Mouse (Mus musculus) liver, adult 2 months (tissue): ENCODE data around the gene Olfr45.

Experiments used
- CTCF ChIP-seq: fragments of 200-500 bp; IDR thresholded peaks from 2 replicates; pipeline ENCODE4 v1.5.1; 2011; ENCODE audit warnings: low read depth, low read length, control low read depth
- POLR2A ChIP-seq: fragments of 200-500 bp; IDR thresholded peaks from 2 replicates; pipeline ENCODE4 v1.6.1; 2011; ENCODE audit warnings: low read length, control low read depth; ENCODE audit not compliant: insufficient read depth; ENCODE audit errors: extremely low read depth

DNA sequence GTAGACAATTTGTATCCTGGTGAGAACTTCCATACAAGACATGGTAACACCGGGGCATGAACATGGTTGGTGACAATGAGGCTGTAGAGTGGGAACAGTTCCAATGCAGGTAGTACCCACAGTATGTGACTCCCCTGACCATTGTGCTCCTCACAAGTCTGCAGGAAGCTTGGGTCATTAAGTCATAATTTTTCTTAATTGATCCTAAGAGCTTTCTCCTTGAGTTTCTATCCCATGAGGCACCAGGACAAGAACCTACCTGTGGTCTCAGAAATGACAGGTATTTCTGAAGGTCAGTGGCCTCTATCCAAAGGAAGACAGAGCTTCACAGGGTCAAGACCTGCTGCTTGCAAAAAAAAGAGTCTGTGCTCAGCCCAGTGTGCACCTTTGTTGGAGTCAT is at the start of gene Olfr45:
- no peak for TF ChIP-seq POLR2A
- TF ChIP-seq CTCF = no peak
